Comparison of ENCODE assay signal across 28 mouse cellular contexts in the genomic region with DNA sequence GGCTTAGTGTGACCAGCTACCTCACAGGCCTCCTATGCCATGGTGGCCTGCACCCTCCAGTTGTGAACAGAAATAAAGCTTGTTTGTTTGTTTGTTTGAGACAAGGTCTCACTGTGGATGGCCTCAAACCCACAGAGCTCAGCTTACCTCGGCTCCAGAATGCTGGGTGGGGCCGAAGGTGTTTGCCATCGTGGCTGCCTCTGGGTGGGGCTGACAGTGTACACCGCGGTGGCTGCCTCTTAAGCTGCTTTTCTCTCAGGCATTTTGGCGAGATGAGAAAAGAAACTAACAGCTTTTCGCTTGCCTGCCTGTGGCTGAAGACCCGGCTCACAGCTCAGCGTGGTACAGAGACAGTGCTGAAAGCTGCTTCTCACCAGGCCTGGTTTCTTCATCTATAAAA. TPM values are rescaled to one million over a fixed set of nuclear protein-coding genes. Genes with fewer than 3 reads are reported as not detected.
A peak's percentile ranks its signal among the peaks of the same experiment; 100 is the strongest.
DNase-seq lines count a peak whose midpoint lies in the region; ATAC-seq and TF ChIP-seq lines count a peak whose summit lies in the region.
"Had no signal": no experiment of that assay in that cellular context is flagged by ENCODE, and none has a peak within 500 bp of the region (broad histone marks: within the 10 kb centered on the region; RNA-seq: fewer than 3 reads in every experiment).

No protein-coding gene starts in this region.

- H3K27ac ChIP-seq in kidney, postnatal 0 days: peak overlapping the region; percentile 77; the same call in 1 of the 2 replicates
- peak overlapping the region; percentile 47; the same call in 1 of the 2 replicates for H3K27ac ChIP-seq in intestine, embryonic 14.5 days (ENCODE audit: low read depth)
- peak overlapping the region; percentile 77; the same call in 1 of the 2 replicates for H3K27ac ChIP-seq in stomach, embryonic 15.5 days
- no peak overlapping the region for H3K27ac ChIP-seq in hindbrain, embryonic 12.5 days
- H3K27ac ChIP-seq: embryonic facial prominence, embryonic 12.5 days; forebrain, embryonic 12.5 days; heart, embryonic 10.5 days; hindbrain, embryonic 13.5 days; hindbrain, postnatal 0 days had no signal

- ATAC-seq in kidney, postnatal 0 days (replicated peaks; ENCODE audit: low FRiP score, low read depth): no peak
- no peak for ATAC-seq in intestine, embryonic 14.5 days (replicated peaks; ENCODE audit: low FRiP score, low TSS enrichment, low read depth)
- ATAC-seq in stomach, embryonic 15.5 days (ENCODE audit: insufficient read depth, low FRiP score, low read depth): no peak
- ATAC-seq in hindbrain, embryonic 12.5 days (ENCODE audit: low FRiP score): no peak
- ATAC-seq: forebrain, embryonic 16.5 days; hindbrain, postnatal 0 days had no signal

- H3K9ac ChIP-seq in kidney, postnatal 0 days (ENCODE audit: low read depth, low read length): no peak overlapping the region
- no peak overlapping the region for H3K9ac ChIP-seq in intestine, embryonic 14.5 days (ENCODE audit: low read length)
- H3K9ac ChIP-seq in stomach, embryonic 15.5 days: no peak overlapping the region
- no peak overlapping the region for H3K9ac ChIP-seq in hindbrain, embryonic 12.5 days
- H3K9ac ChIP-seq: embryonic facial prominence, embryonic 12.5 days; forebrain, embryonic 12.5 days; hindbrain, embryonic 13.5 days had no signal

- WGBS in kidney, postnatal 0 days: 64% methylated on average over 9 of the region's 9 CpGs
- WGBS in intestine, embryonic 14.5 days: 55% methylated on average over 9 of the region's 9 CpGs
- WGBS in stomach, embryonic 15.5 days: 53% methylated on average over 9 of the region's 9 CpGs
- 73% methylated on average over 9 of the region's 9 CpGs for WGBS in hindbrain, embryonic 12.5 days

- no peak for TF ChIP-seq CTCF in kidney, postnatal 0 days (IDR thresholded peaks at IDR 0.05; ENCODE audit: low read depth)

- no peaks in the 10 kb centered on the region for H3K27me3 ChIP-seq in kidney, postnatal 0 days (ENCODE audit: insufficient read depth, low read length)
- H3K27me3 ChIP-seq in intestine, embryonic 14.5 days (replicated peaks; ENCODE audit: control insufficient read depth, insufficient read depth, low read length): no peaks in the 10 kb centered on the region
- no peaks in the 10 kb centered on the region for H3K27me3 ChIP-seq in stomach, embryonic 15.5 days (replicated peaks)
- H3K27me3 ChIP-seq in hindbrain, embryonic 12.5 days: no peaks in the 10 kb centered on the region
- H3K27me3 ChIP-seq: embryonic facial prominence, embryonic 12.5 days; forebrain, embryonic 12.5 days; hindbrain, embryonic 13.5 days had no signal

- no peak overlapping the region for H3K4me3 ChIP-seq in kidney, postnatal 0 days (replicated peaks; ENCODE audit: low read depth, low read length)
- H3K4me3 ChIP-seq in intestine, embryonic 14.5 days (ENCODE audit: low read depth, low read length): no peak overlapping the region
- H3K4me3 ChIP-seq in stomach, embryonic 15.5 days (replicated peaks): no peak overlapping the region
- H3K4me3 ChIP-seq in hindbrain, embryonic 12.5 days: no peak overlapping the region
- H3K4me3 ChIP-seq: embryonic facial prominence, embryonic 12.5 days; forebrain, embryonic 12.5 days; heart, embryonic 10.5 days; hindbrain, embryonic 13.5 days had no signal

- no peak overlapping the region for H3K4me2 ChIP-seq in kidney, postnatal 0 days (ENCODE audit: low read length)
- H3K4me2 ChIP-seq in intestine, embryonic 14.5 days (ENCODE audit: low read length): no peak overlapping the region
- no peak overlapping the region for H3K4me2 ChIP-seq in stomach, embryonic 15.5 days
- no peak overlapping the region for H3K4me2 ChIP-seq in hindbrain, embryonic 12.5 days (replicated peaks)
- H3K4me2 ChIP-seq: embryonic facial prominence, embryonic 12.5 days; forebrain, embryonic 12.5 days; hindbrain, embryonic 13.5 days had no signal

- no peaks in the 10 kb centered on the region for H3K9me3 ChIP-seq in kidney, postnatal 0 days (replicated peaks; ENCODE audit: low read length)
- no peaks in the 10 kb centered on the region for H3K9me3 ChIP-seq in intestine, embryonic 14.5 days (ENCODE audit: control insufficient read depth, low read length)
- no peaks in the 10 kb centered on the region for H3K9me3 ChIP-seq in stomach, embryonic 15.5 days
- no peaks in the 10 kb centered on the region for H3K9me3 ChIP-seq in hindbrain, embryonic 12.5 days (replicated peaks)
- H3K9me3 ChIP-seq: embryonic facial prominence, embryonic 12.5 days; forebrain, embryonic 12.5 days; heart, embryonic 10.5 days; hindbrain, embryonic 13.5 days had no signal

- H3K4me1 ChIP-seq in kidney, postnatal 0 days (replicated peaks; ENCODE audit: insufficient read depth, low read length): no peaks in the 10 kb centered on the region
- 0 out of 2 replicates have a peak, but pooled peaks cover 3% of the 10 kb centered on the region for H3K4me1 ChIP-seq in intestine, embryonic 14.5 days (replicated peaks; ENCODE audit: control insufficient read depth, insufficient read depth, low read length)
- H3K4me1 ChIP-seq in stomach, embryonic 15.5 days: no peaks in the 10 kb centered on the region
- no peaks in the 10 kb centered on the region for H3K4me1 ChIP-seq in hindbrain, embryonic 12.5 days
- H3K4me1 ChIP-seq: embryonic facial prominence, embryonic 12.5 days; forebrain, embryonic 12.5 days; hindbrain, embryonic 13.5 days had no signal

- H3K36me3 ChIP-seq in kidney, postnatal 0 days (ENCODE audit: insufficient read depth, low read length): no peaks in the 10 kb centered on the region
- H3K36me3 ChIP-seq in intestine, embryonic 14.5 days (ENCODE audit: control insufficient read depth, insufficient read depth, low read length): no peaks in the 10 kb centered on the region
- H3K36me3 ChIP-seq in stomach, embryonic 15.5 days: 0 out of 2 replicates have a peak, but pooled peaks cover 7% of the 10 kb centered on the region
- H3K36me3 ChIP-seq in hindbrain, embryonic 12.5 days: peaks cover 14% of the 10 kb centered on the region; the same call in 1 of the 2 replicates

- DNase-seq in heart, adult 11 months: peak; percentile 75
- no peak for DNase-seq in heart, adult 8-10 months (ENCODE audit: low spot score)
- no peak for DNase-seq in kidney, postnatal 0 days (ENCODE audit: low spot score)
- DNase-seq in kidney, postnatal 36 days: no peak
- DNase-seq in intestine, embryonic 14.5 days (ENCODE audit: low spot score): no peak
- no peak for DNase-seq in cerebellum, adult 11-12 months
- DNase-seq: adrenal gland, adult 2 months; adrenal gland, postnatal 25 days; cerebellum, adult 2 months; cerebellum, postnatal 14 days; embryo, embryonic 11 days; gastrocnemius, postnatal 25 days; heart, postnatal 10 days; heart, postnatal 4 days had no signal

RNA-seq across cellular contexts. Expression of a gene that starts 9.8 kb away (rescaled TPM):
- not detected for total RNA-seq in heart, adult 8-10 months (2022)
- polyA plus RNA-seq in kidney, postnatal 0 days (2015; fragmentation: Nextera tagmentation; extraction: Ambion mirVana): 0.41 TPM in 1 of 2 replicates, not detected in the other
- polyA plus RNA-seq in intestine, embryonic 14.5 days (2014; fragmentation: Nextera tagmentation; extraction: Ambion mirVana): not detected in 2 replicates
- polyA plus RNA-seq in stomach, embryonic 15.5 days (2015; fragmentation: Nextera tagmentation; extraction: Ambion mirVana): not detected in 2 replicates
- not detected in 2 replicates for polyA plus RNA-seq in hindbrain, embryonic 12.5 days (2016; fragmentation: Nextera tagmentation; extraction: Ambion mirVana)
- total RNA-seq: adrenal gland, adult 2 months; adrenal gland, postnatal 25 days; common myeloid progenitor, adult 5-6 weeks; ES-E14; gastrocnemius, adult 18-20 months; gastrocnemius, postnatal 25 days; granulocyte monocyte progenitor cell, adult 5-6 weeks; heart, postnatal 10 days; heart, postnatal 4 days; hindbrain, postnatal 0 days had no signal
- polyA plus RNA-seq: adrenal gland, adult 2 months; cerebellum, adult 2 months; embryonic facial prominence, embryonic 12.5 days; forebrain, embryonic 12.5 days; frontal cortex, adult 2 months; heart, embryonic 10.5 days; heart, embryonic 14.5 days; hindbrain, embryonic 13.5 days had no signal

RNA-seq across cellular contexts. Expression of a gene that starts 17.4 kb away (rescaled TPM):
- total RNA-seq in heart, adult 8-10 months (2022): not detected
- 3.8 and 4.5 TPM in 2 replicates for polyA plus RNA-seq in kidney, postnatal 0 days (2015; fragmentation: Nextera tagmentation; extraction: Ambion mirVana)
- polyA plus RNA-seq in intestine, embryonic 14.5 days (2014; fragmentation: Nextera tagmentation; extraction: Ambion mirVana): 0.82 and 1.1 TPM in 2 replicates
- polyA plus RNA-seq in stomach, embryonic 15.5 days (2015; fragmentation: Nextera tagmentation; extraction: Ambion mirVana): 2.4 and 2.9 TPM in 2 replicates
- polyA plus RNA-seq in hindbrain, embryonic 12.5 days (2016; fragmentation: Nextera tagmentation; extraction: Ambion mirVana): not detected in 2 replicates
- total RNA-seq: adrenal gland, adult 2 months; adrenal gland, postnatal 25 days; common myeloid progenitor, adult 5-6 weeks; gastrocnemius, adult 18-20 months; gastrocnemius, postnatal 25 days; granulocyte monocyte progenitor cell, adult 5-6 weeks; heart, postnatal 10 days; heart, postnatal 4 days had no signal
- polyA plus RNA-seq: adrenal gland, adult 2 months; embryonic facial prominence, embryonic 12.5 days; forebrain, embryonic 12.5 days; forebrain, embryonic 16.5 days; heart, embryonic 14.5 days; hindbrain, embryonic 13.5 days had no signal

RNA-seq across cellular contexts. Expression of a gene that starts 18.4 kb away (rescaled TPM):
- total RNA-seq in heart, adult 8-10 months (2022): 10 to 100 TPM; 18.7 to 26.4 (median 20.8) TPM
- 29.3 and 31.1 TPM in 2 replicates for polyA plus RNA-seq in kidney, postnatal 0 days (2015; fragmentation: Nextera tagmentation; extraction: Ambion mirVana)
- polyA plus RNA-seq in intestine, embryonic 14.5 days (2014; fragmentation: Nextera tagmentation; extraction: Ambion mirVana): 48.3 and 50.0 TPM in 2 replicates
- 33.3 and 35.7 TPM in 2 replicates for polyA plus RNA-seq in stomach, embryonic 15.5 days (2015; fragmentation: Nextera tagmentation; extraction: Ambion mirVana)
- 33.1 and 36.8 TPM in 2 replicates for polyA plus RNA-seq in hindbrain, embryonic 12.5 days (2016; fragmentation: Nextera tagmentation; extraction: Ambion mirVana)

RNA-seq across cellular contexts. Expression of a gene that starts 19.4 kb away (rescaled TPM):
- total RNA-seq in heart, adult 8-10 months (2022): 10 to 100 TPM; 38.6 to 47.6 (median 42.0) TPM
- 24.1 and 25.9 TPM in 2 replicates for polyA plus RNA-seq in kidney, postnatal 0 days (2015; fragmentation: Nextera tagmentation; extraction: Ambion mirVana)
- polyA plus RNA-seq in intestine, embryonic 14.5 days (2014; fragmentation: Nextera tagmentation; extraction: Ambion mirVana): 33.3 and 34.6 TPM in 2 replicates
- 32.2 and 36.3 TPM in 2 replicates for polyA plus RNA-seq in stomach, embryonic 15.5 days (2015; fragmentation: Nextera tagmentation; extraction: Ambion mirVana)
- polyA plus RNA-seq in hindbrain, embryonic 12.5 days (2016; fragmentation: Nextera tagmentation; extraction: Ambion mirVana): 43.1 and 43.3 TPM in 2 replicates

RNA-seq across cellular contexts. Expression of a gene that starts 33.5 kb away (rescaled TPM):
- total RNA-seq in heart, adult 8-10 months (2022): 10 to 100 TPM; 13.4 to 18.7 (median 16.4) TPM
- polyA plus RNA-seq in kidney, postnatal 0 days (2015; fragmentation: Nextera tagmentation; extraction: Ambion mirVana): 15.0 and 15.5 TPM in 2 replicates
- 16.0 and 16.2 TPM in 2 replicates for polyA plus RNA-seq in intestine, embryonic 14.5 days (2014; fragmentation: Nextera tagmentation; extraction: Ambion mirVana)
- 19.7 and 21.3 TPM in 2 replicates for polyA plus RNA-seq in stomach, embryonic 15.5 days (2015; fragmentation: Nextera tagmentation; extraction: Ambion mirVana)
- 28.3 and 29.3 TPM in 2 replicates for polyA plus RNA-seq in hindbrain, embryonic 12.5 days (2016; fragmentation: Nextera tagmentation; extraction: Ambion mirVana)
